Mouse (Mus musculus) gastrocnemius, postnatal 10 days (tissue): Measurements from ENCODE around the gene Nprl2. TPM values are rescaled to one million over a fixed set of nuclear protein-coding genes. Genes with fewer than 3 reads are reported as not detected.

Experiments used
- DNase-seq: peaks from one replicate; pipeline ENCODE4 v3.0.0; 2021; ENCODE audit warnings: mixed read lengths
- long read RNA-seq, 2 experiments: library from polyadenylated mRNA; stranded (forward); transcript quantifications; one replicate each; pipeline ENCODE4 v2.0.0; 2021
- total RNA-seq, 2 experiments: library from RNA; stranded (reverse); gene quantifications; 2 replicates each; pipeline ENCODE4 v1.2.3; 2021

Nprl2 gene
- 1 to 10 TPM; 7.3 to 8.0 TPM for total RNA-seq
- long read RNA-seq, experiment 1, transcript Nprl2-201 (11 exons, 1,441 nt), result major isoform, 14 of 17 reads
- long read RNA-seq, experiment 1, partial matches to known transcripts, result 0 of 17 reads
- long read RNA-seq, experiment 1, other reads (novel, unspliced or antisense), result 3 of 17 reads
- long read RNA-seq, experiment 2, transcript Nprl2-201 (11 exons, 1,441 nt), result major isoform, 11 of 11 reads
- long read RNA-seq, experiment 2, partial matches to known transcripts, result 0 of 11 reads
- long read RNA-seq, experiment 2, other reads (novel, unspliced or antisense), result 0 of 11 reads

DNA sequence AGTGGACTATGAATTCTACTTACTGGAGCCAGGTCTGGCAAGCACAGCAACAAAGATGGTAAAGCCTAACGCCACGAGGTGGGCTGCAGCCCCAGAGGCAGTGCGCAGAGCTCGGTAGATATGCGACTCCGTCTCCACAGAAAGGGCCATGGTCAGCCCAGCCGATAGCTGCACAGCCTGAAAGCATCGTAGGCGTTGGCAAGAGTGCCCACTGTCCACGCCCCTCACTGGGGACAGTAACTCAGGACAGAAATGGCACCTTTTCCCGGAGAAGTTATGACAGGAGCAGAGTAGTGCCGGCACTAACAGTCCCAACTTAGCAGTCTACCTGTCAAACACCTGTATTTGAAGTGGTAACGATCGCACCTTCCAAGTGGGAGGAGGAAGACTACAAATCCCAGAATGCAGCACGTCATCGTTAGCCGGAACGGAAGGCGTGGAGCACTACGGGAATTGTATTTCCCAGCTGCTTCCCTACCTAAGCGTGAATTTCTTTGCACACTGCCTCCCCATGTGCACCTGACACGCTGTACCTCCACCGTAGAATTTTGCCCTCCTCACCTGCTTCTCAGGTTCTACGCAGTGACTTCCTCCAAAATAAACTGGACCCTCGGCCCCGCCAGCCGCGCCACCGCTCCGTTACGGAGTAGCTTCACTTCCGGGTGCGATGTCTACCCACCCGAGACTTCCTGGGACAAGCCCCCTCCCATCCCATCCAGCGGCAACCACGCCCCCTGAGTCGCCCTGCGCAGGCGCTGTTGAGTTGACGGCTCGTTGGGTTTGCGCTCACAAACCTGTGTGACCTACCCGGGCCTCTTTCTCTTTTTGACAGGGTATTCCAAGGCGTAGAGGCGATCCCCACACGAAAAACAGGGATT, at the start of gene Nprl2, which contains the start of gene Cyb561d2:
Nprl2 (plus strand) TSS at position 753 of the 878 bp plus-strand sequence.
Cyb561d2 (minus strand) TSS at position 720 of the 878 bp plus-strand sequence.
- DNase-seq, result peak; percentile 92

GRCm38 (mm10) chr9:107493511-107493910, 48.5 kb upstream of the Nprl2 start:
- DNase-seq, result no peak

GRCm38 (mm10) chr9:107494238-107494637, 47.8 kb upstream of the Nprl2 start:
- DNase-seq, result no peak

DNA sequence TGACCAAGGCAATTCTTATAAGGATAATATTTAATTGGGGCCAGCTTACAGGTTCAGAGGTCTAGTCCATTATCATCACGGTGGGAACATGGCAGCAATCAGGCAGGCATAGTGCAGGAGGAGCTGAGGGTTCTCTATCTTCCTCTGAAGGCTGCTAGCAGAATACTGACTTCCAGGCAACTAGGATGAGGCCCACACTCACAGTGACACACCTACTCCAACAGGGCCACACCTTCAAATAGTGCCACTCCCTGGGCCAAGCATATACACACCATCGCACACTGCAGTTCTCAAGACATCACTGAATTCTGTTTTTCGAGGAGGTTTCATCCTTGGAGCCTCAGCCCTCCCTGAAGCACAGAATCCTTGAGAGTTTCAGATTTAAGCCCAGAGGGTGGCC, 45.7 kb upstream of the Nprl2 start:
- DNase-seq, result no peak

- DNase-seq, result no peak
Observed at GRCm38 (mm10) chr9:107500708-107501286, 41.2 kb upstream of the Nprl2 start.

DNA sequence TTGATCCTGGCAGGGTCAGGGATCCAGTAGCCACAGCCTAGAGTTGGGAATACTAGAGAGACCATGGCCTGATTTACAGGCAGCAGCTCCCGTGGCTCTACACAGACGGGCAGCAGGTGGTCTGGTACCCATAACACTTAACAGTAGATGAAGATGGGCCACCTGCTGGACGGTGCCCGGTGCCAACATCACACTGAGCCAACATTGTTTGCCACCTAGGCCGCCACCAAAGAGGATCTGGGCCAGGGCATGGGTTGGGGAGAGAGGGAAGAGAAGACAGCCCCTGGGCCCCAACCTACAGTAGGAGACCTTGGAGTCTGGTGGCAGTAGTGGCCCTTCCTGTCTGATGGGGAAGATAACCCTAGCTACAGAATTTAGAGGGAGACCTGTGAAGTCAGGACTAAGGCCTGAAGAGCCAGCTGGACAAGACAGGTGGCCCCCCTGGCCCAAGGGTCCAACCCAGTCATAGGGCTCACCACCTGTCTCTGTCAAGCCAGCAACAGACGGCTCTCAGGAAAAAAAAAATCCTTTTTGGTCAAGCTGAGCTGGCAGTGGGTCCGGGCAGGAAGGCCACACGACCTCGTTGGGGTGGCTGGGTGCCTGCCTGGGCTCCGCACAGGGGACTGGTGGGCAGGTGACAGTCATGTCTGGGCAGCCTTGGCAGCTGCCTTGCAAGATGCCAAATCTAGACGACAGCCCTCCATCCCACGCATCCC, 39.7 kb upstream of the Nprl2 start:
- DNase-seq, result no peak

DNA sequence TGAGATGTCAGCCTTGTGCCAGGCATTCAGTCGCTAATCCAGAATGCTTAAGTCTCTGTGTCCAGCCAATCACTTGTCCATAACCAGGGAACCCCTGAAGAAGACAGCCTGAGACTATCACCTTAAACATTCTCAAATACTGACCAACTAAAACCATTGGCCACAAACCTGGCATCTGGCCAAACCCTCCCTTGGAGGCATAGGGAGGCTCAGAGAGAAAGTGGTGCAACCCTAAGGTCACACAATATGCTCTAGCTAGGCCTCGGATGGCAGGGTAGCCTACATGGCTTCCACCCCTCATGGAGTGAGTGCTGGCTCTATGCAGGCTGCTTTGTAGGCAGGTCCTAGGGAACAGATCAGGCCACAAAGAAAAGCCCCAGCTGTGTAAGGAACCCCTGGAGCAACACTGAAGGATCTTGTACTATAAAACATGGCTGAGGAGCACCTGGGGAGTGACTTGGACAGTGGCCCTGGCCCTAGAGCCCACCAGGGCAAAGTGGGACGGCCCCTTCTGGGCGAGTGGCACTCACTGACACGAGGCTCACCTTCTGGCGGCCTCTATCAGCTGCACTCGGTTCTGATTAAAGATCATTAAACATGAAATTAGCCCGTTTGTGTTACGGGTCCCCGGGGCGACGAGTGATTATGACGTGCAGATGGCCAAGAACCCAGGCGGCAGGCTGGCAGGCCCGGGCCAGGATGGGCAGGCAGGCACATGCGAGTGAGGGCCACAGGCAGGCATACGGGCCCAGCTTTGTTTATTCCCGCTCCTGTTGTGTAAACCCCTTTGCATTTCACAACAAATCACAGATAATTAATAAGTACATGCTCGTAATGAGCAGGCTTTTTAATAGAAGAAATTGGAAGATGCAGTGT, 37.1 kb upstream of the Nprl2 start:
- peak; percentile 26 for DNase-seq

DNA sequence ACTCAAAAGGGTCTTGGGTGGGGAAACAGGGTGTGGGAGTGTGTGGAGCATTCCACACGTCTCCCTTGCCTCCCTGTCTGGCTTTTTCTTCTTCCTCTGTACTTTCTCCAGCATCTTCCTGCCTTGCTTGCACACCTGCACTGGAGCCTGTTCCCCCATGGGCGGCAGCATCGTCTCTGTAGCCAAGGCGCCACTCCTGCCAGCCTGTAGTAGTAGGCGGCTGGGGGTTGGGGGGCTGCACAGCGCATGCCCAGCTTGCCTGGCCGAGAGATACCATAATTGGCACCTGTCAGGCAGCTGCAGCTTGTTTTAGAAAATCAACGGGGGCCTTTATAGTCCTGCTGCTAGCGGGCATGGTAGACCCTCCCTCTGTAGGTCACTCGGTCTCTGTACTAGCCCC, 33.8 kb upstream of the Nprl2 start:
- no peak for DNase-seq

DNA sequence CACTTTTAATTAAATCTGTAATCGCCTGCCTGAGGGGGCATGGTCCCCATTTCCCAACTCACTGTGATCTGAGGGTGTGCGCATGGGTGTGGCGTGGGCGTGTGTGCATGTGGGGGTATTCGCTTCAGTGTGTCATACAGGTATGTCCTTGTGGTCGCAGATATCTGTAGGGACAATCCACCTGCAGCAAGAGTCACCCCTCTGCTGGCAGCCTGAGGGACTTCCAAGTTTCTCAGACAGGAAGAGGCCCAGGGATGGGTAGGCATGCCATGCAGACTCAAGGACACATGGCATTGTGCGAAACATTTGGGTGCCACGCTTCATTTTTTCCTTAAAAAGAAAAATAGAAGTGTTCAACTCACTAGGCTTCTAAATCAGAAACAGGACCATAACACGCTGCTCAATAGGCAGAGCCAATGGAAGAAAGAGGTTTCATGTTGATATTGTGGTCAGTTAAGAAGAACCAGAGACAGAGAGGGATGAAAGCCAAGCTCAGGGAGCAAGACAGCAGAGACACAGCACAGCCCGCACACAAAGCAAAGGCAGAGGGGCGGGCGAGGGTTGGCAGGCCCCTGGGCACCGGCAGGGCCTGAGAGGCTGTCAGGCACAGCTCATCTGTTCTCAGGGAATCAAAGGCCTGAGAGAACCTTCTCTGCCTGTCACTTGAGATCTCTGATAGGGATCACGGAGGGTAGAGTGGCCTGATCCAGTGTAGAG, 31.5 kb upstream of the Nprl2 start:
- no peak for DNase-seq

GRCm38 (mm10) chr9:107511436-107511835, 30.6 kb upstream of the Nprl2 start:
- DNase-seq, result no peak

GRCm38 (mm10) chr9:107512326-107512725, 29.7 kb upstream of the Nprl2 start:
- no peak for DNase-seq

DNA sequence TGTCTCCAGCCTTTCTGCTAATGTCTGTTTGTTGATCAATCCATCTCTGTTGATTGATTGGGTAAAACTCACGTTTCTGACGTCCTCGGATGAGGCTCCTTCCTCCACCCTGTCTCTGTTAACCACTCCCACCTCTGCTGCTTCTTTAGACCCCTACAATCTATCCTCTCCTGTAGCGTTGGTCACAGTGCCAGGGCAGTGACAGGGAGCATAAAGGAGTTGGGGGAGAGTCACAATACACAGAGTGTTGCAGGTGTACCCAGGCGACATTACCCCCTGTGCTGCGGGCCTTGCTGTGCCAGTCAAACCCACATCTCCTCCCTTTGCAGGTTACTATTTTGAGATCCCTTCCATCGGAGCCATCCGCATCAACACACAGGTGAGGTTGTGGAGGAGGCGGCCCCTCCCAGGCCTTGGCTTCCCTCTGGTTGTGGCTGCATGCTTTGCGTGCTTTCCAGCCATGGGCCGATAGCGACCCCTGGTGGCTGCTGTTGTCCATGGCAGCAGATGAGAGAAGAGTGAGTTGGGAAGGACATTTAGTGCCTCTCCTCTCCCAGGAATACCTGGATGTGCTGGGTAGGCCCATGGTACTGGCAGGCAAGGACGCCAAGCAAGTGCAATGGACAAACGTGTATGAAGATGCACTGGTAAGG, 27.6 kb upstream of the Nprl2 start:
- peak; percentile 91 for DNase-seq

DNA sequence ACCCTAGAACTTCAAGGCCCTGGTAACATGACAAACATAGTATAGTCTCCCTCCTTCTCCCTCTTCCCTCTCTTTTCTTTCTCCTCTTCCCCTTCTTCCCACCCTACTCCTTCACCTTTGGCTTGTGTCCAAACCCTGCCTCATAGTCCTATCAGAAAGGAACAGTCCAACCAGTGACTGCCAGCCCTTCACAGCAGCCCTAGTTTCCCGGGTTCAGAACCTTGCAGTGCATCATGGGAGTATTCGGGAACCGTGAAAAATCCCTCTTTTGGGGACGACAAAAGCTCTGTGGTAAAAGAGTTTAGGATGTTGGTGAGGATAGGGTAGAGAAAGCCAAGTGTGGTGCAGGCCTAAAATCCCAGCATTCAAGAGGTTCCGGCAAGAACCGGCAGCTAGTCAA, 21.7 kb upstream of the Nprl2 start:
- DNase-seq, result no peak

- no peak for DNase-seq
Observed at GRCm38 (mm10) chr9:107521190-107521589, 20.8 kb upstream of the Nprl2 start.

GRCm38 (mm10) chr9:107521711-107522399, 20.2 kb upstream of the Nprl2 start:
- no peak for DNase-seq

DNA sequence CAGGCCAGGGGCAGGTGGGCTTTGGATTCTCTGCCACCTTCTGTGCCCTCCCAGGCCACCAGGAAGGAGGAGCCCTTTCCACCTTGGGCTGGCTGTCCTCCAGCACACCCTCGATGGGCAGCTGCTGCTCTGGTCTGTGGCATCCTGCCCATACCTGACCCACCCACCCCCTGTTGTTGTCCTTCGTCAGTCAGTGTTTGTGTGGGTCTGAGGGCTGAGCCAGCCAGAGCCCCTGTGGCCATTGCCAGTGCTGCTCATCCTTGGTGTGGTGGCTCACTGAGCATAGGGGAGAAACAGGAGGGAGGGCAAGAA, 19.7 kb upstream of the Nprl2 start:
- DNase-seq, result no peak

DNA sequence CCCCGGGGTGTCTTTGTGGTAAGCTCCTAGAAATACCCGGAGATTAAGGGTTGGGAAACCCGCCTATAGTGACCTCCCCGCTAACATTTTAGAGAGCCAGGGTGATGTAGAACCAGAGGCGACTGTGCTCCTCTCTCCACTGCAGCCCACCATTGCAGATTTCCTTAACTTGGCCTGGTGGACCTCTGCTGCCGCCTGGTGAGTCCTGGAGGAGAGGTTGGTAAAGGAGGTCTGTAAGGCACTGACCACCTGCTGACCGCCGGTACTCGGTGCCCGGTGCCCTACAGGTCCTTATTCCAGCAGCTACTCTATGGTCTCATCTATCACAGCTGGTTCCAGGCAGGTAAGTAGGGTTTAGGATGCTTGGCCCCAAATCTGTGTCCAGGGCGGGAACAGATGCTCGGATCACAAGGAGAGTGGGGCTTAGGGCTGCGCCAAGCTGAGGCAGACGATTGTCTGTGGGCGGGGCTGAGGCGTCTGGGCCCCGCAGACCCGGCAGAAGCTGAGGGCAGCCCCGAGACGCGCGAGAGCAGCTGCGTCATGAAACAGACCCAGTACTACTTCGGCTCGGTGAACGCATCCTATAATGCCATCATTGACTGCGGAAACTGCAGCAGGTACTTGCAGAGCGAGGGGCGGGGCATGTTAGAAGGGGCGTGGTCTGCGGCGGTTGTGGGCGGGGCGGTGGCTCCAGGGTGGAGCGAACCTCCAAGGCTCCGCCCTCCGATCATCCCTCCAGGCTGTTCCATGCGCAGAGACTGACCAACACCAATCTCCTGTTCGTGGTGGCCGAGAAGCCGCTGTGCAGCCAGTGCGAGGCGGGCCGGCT, 15.6 kb upstream of the Nprl2 start:
- DNase-seq, result peak; percentile 70

DNA sequence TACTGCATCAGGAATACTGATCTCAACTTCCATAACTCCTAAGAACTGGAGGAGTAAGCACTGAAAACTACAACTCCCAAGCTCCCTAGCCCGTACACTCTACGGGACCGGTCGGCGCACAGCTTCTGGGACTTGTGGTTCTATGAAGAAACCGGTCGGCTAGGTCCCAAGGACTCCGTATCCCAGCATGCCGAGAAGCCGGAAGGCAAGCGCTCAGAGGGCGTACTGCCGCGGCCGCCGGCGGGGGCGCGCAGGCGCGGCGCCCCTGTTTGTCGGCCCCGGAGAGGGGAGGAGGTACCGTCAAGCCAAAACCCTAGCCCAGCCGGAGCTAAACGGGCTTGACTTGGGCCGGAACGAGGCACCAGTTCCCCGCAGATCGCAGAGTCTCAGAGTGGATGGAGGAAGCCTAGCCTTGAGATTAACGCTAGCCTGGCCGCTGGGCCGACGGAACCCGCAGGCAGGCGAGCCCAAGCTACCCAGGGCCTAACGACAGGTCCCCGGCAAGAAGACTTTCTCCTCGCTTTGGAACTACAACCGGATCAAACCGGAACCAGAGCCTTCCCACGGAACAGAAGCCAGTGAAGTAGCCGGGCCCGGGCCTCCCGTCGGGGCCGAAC, 8.1 kb upstream of the Nprl2 start, which contains the start of gene Tmem115:
Tmem115 (plus strand) TSS at position 155 of the 617 bp plus-strand sequence.
- DNase-seq, result peak; percentile 83
